Mouse (Mus musculus) MEL (cell line): ENCODE results near the gene Fgfr2. TPM values are rescaled to one million over a fixed set of nuclear protein-coding genes. Genes with fewer than 3 reads are reported as not detected.

Source experiments
- DNase-seq: peaks from one replicate; pipeline ENCODE4 v3.0.0; 2011; ENCODE audit warnings: low read depth, low spot score
- H3K27ac ChIP-seq: 2 replicates; pipeline ENCODE4 v1.5.1; 2012; ENCODE audit warnings: low read depth, mild to moderate bottlenecking, control low read depth, low read length, moderate library complexity; ENCODE audit not compliant: control insufficient read depth
- H3K27me3 ChIP-seq, 2 experiments: fragments of 150-350 bp in 1 of 2; sonication (generic) in 1 of 2; 2 replicates each; pipeline ENCODE4 v1.6.1; 2012; ENCODE audit warnings: low read length in 2 of 2, mild to moderate bottlenecking in 2 of 2, improper control_type of control experiment in 1 of 2, moderate library complexity in 1 of 2; ENCODE audit not compliant: insufficient read depth in 2 of 2, control insufficient read depth in 1 of 2
- H3K36me3 ChIP-seq, 2 experiments: 2 replicates each; pipeline ENCODE4 v1.6.1; 2012 to 2014; ENCODE audit warnings: low read length in 2 of 2, improper control_type of control experiment in 1 of 2, inconsistent platforms in 1 of 2, mild to moderate bottlenecking in 1 of 2; ENCODE audit not compliant: insufficient read depth in 2 of 2, control insufficient read depth in 1 of 2
- H3K4me1 ChIP-seq, 2 experiments: fragments of 150-350 bp in 1 of 2; sonication (generic) in 1 of 2; 2 replicates each; pipeline ENCODE4 v1.6.1; 2012; ENCODE audit warnings: low read length in 2 of 2, improper control_type of control experiment in 1 of 2, mild to moderate bottlenecking in 1 of 2; ENCODE audit not compliant: insufficient read depth in 2 of 2, control insufficient read depth in 1 of 2
- H3K4me3 ChIP-seq, 2 experiments: fragments of 150-350 bp in 1 of 2; sonication (generic) in 1 of 2; 2 replicates each; pipeline ENCODE4 v1.5.1; 2012; ENCODE audit warnings: low read depth in 2 of 2, low read length in 2 of 2, mild to moderate bottlenecking in 2 of 2, moderate library complexity in 2 of 2, control low read depth in 1 of 2, improper control_type of control experiment in 1 of 2; ENCODE audit not compliant: control insufficient read depth in 1 of 2, insufficient read depth in 1 of 2
- H3K79me2 ChIP-seq: 2 replicates; pipeline ENCODE4 v1.6.1; 2012; ENCODE audit warnings: mild to moderate bottlenecking, low read length, moderate library complexity; ENCODE audit not compliant: control insufficient read depth, poor library complexity, insufficient read depth
- H3K9ac ChIP-seq: 2 replicates; pipeline ENCODE4 v1.6.1; 2012; ENCODE audit warnings: low read depth, mild to moderate bottlenecking, control low read depth, low read length, moderate library complexity; ENCODE audit not compliant: control insufficient read depth, poor library complexity, severe bottlenecking
- H3K9me3 ChIP-seq: fragments of 150-350 bp; sonication (generic); replicated peaks from 2 replicates; pipeline ENCODE4 v1.6.1; 2012; ENCODE audit warnings: mild to moderate bottlenecking, low read length, improper control_type of control experiment, moderate library complexity; ENCODE audit not compliant: insufficient read depth
- BHLHE40 ChIP-seq: IDR thresholded peaks from 2 replicates; pipeline ENCODE4 v1.6.1; 2012; ENCODE audit warnings: low read depth, mild to moderate bottlenecking, inconsistent platforms, low read length, improper control_type of control experiment, borderline replicate concordance
- CTCF ChIP-seq, 3 experiments: IDR thresholded peaks in 2 of 3; conservative IDR thresholded peaks in 1 of 3; 2 replicates each; pipeline ENCODE4 v1.5.1; 2011 to 2012; ENCODE audit warnings: low read length in 3 of 3, low read depth in 2 of 3, mild to moderate bottlenecking in 2 of 3, improper control_type of control experiment in 1 of 3, inconsistent platforms in 1 of 3, mixed read lengths in 1 of 3, moderate library complexity in 1 of 3; ENCODE audit not compliant: control insufficient read depth in 1 of 3, insufficient read depth in 1 of 3, poor library complexity in 1 of 3, severe bottlenecking in 1 of 3
- E2F4 ChIP-seq: IDR thresholded peaks from 2 replicates; pipeline ENCODE4 v1.6.1; 2011; ENCODE audit warnings: low read depth, low read length, improper control_type of control experiment, borderline replicate concordance
- GABPA ChIP-seq: IDR thresholded peaks from 2 replicates; pipeline ENCODE4 v1.6.1; 2012; ENCODE audit warnings: low read depth, mild to moderate bottlenecking, inconsistent platforms, low read length, improper control_type of control experiment, moderate library complexity
- GATA1 ChIP-seq: IDR thresholded peaks from 2 replicates; pipeline ENCODE4 v1.6.1; 2011; ENCODE audit warnings: low read depth, low read length, improper control_type of control experiment
- HCFC1 ChIP-seq: IDR thresholded peaks from 2 replicates; pipeline ENCODE4 v1.6.1; 2012; ENCODE audit warnings: low read depth, mild to moderate bottlenecking, inconsistent platforms, low read length, improper control_type of control experiment, moderate library complexity
- JUND ChIP-seq: IDR thresholded peaks from 2 replicates; pipeline ENCODE4 v1.6.1; 2011; ENCODE audit warnings: low read depth, mild to moderate bottlenecking, improper control_type of control experiment, low read length
- KAT2A ChIP-seq: conservative IDR thresholded peaks from 2 replicates; pipeline ENCODE4 v1.6.1; 2012; ENCODE audit warnings: low read depth, low read length, improper control_type of control experiment, inconsistent platforms
- MAFK ChIP-seq: IDR thresholded peaks from 2 replicates; pipeline ENCODE4 v1.6.1; 2011; ENCODE audit warnings: low read depth, mild to moderate bottlenecking, low read length, improper control_type of control experiment, borderline replicate concordance
- MEF2A ChIP-seq: IDR thresholded peaks from 2 replicates; pipeline ENCODE4 v1.6.1; 2014; ENCODE audit warnings: low read depth, mild to moderate bottlenecking, inconsistent platforms, low read length, improper control_type of control experiment; ENCODE audit not compliant: poor library complexity, insufficient replicate concordance, severe bottlenecking; ENCODE audit errors: extremely low read depth
- MXI1 ChIP-seq: IDR thresholded peaks from 2 replicates; pipeline ENCODE4 v1.6.1; 2011; ENCODE audit warnings: mild to moderate bottlenecking, low read depth, low read length, improper control_type of control experiment
- MYB ChIP-seq: IDR thresholded peaks from 2 replicates; pipeline ENCODE4 v1.6.1; 2011; ENCODE audit warnings: mild to moderate bottlenecking, low read depth, low read length, improper control_type of control experiment
- MYC ChIP-seq: IDR thresholded peaks from 2 replicates; pipeline ENCODE4 v1.6.1; 2011; ENCODE audit warnings: low read depth, mild to moderate bottlenecking, low read length, improper control_type of control experiment, moderate library complexity
- NRF1 ChIP-seq: IDR thresholded peaks from 2 replicates; pipeline ENCODE4 v1.6.1; 2014; ENCODE audit warnings: low read depth, mild to moderate bottlenecking, inconsistent platforms, low read length, improper control_type of control experiment, moderate library complexity; ENCODE audit not compliant: poor library complexity, insufficient read depth, severe bottlenecking
- POLR2A ChIP-seq, 2 experiments: IDR thresholded peaks; 2 replicates each; pipeline ENCODE4 v1.6.1; 2011 to 2012; ENCODE audit warnings: low read length in 2 of 2, mild to moderate bottlenecking in 2 of 2, control low read depth in 1 of 2, improper control_type of control experiment in 1 of 2, low read depth in 1 of 2, moderate library complexity in 1 of 2; ENCODE audit not compliant: control insufficient read depth in 1 of 2, insufficient read depth in 1 of 2, poor library complexity in 1 of 2
- POLR2AphosphoS2 ChIP-seq: IDR thresholded peaks from 2 replicates; pipeline ENCODE4 v1.6.1; 2011; ENCODE audit warnings: low read length, improper control_type of control experiment
- POLR2AphosphoS5 ChIP-seq: IDR thresholded peaks from 2 replicates; pipeline ENCODE4 v1.6.1; 2012; ENCODE audit warnings: low read depth, borderline replicate concordance, mild to moderate bottlenecking, inconsistent platforms, low read length, moderate library complexity, mixed read lengths
- RAD21 ChIP-seq: IDR thresholded peaks from 2 replicates; pipeline ENCODE4 v1.6.1; 2011; ENCODE audit warnings: mild to moderate bottlenecking, low read depth, low read length, improper control_type of control experiment
- RCOR1 ChIP-seq: IDR thresholded peaks from 2 replicates; pipeline ENCODE4 v1.6.1; 2012; ENCODE audit warnings: low read depth, mild to moderate bottlenecking, inconsistent platforms, low read length, improper control_type of control experiment
- TBP ChIP-seq: IDR thresholded peaks from 2 replicates; pipeline ENCODE4 v1.8.0; 2011; ENCODE audit warnings: low read depth, low read length, improper control_type of control experiment
- TCF12 ChIP-seq: IDR thresholded peaks from 2 replicates; pipeline ENCODE4 v1.6.1; 2014; ENCODE audit warnings: low read depth, mild to moderate bottlenecking, inconsistent platforms, low read length, improper control_type of control experiment, moderate library complexity
- UBTF ChIP-seq: IDR thresholded peaks from 2 replicates; pipeline ENCODE4 v1.6.1; 2012; ENCODE audit warnings: low read depth, mild to moderate bottlenecking, inconsistent platforms, low read length, improper control_type of control experiment, moderate library complexity, borderline replicate concordance; ENCODE audit not compliant: insufficient read depth
- USF1 ChIP-seq: IDR thresholded peaks from 2 replicates; pipeline ENCODE4 v1.6.1; 2014; ENCODE audit warnings: low read depth, mild to moderate bottlenecking, inconsistent platforms, low read length, improper control_type of control experiment, moderate library complexity
- ZC3H11A ChIP-seq: IDR thresholded peaks from 2 replicates; pipeline ENCODE4 v1.6.1; 2012; ENCODE audit warnings: low read depth, mild to moderate bottlenecking, inconsistent platforms, low read length, improper control_type of control experiment
- ZNF384 ChIP-seq: IDR thresholded peaks from 2 replicates; pipeline ENCODE4 v1.6.1; 2012; ENCODE audit warnings: low read depth, mild to moderate bottlenecking, inconsistent platforms, low read length, improper control_type of control experiment
- polyA plus RNA-seq, 2 experiments: library from polyadenylated mRNA; stranded (reverse) in 1 of 2; unstranded in 1 of 2; fragments of >175 nt in 1 of 2; fragments of >200 nt in 1 of 2; gene quantifications; 2 replicates each; pipeline versions ENCODE4 v1.2.1 to v1.2.4; 2012; ENCODE audit warnings: low replicate concordance in 2 of 2, low read depth in 1 of 2; ENCODE audit not compliant: insufficient read length in 2 of 2, insufficient read depth in 1 of 2, missing spikeins in 1 of 2
- total RNA-seq: library from RNA; depleted of rRNA; stranded (reverse); fragments of 300-350 nt; gene quantifications from 2 replicates; pipeline ENCODE4 v1.2.3, GENCODE M21; 2012

Fgfr2 gene
- total and polyA plus RNA-seq, 3 experiments = not detected

- no peak for TF ChIP-seq MYC
These were observed 1117.0 kb downstream of the Fgfr2 start (continued) for GRCm38 (mm10) chr7:132005996-132006696.

- Histone ChIP-seq H3K79me2 (no peaks in the 10 kb centered on the region), H3K27ac (no peak overlapping the region), H3K4me3 (no peak overlapping the region), H3K9me3 (no peaks in the 10 kb centered on the region), H3K4me1 (no peaks in the 10 kb centered on the region), H3K36me3 (no peaks in the 10 kb centered on the region), H3K27me3 (no peaks in the 10 kb centered on the region), H3K9ac (no peak overlapping the region)
- no peak for DNase-seq
- TF ChIP-seq NRF1 = no peak
- no peak for TF ChIP-seq USF1
- no peak for TF ChIP-seq RCOR1
- no peak for TF ChIP-seq JUND
- no peak for TF ChIP-seq POLR2AphosphoS2
- no peak for TF ChIP-seq GABPA
- TF ChIP-seq BHLHE40 = no peak
- TF ChIP-seq E2F4 = no peak
- TF ChIP-seq POLR2A (IDR thresholded peaks at IDR 0.05; ENCODE audit: control insufficient read depth in 1 of 2, insufficient read depth in 1 of 2, low read depth in 1 of 2, low read length in 2 of 2, poor library complexity in 1 of 2) = no peak
- no peak for TF ChIP-seq MYC
- TF ChIP-seq HCFC1 = no peak
- TF ChIP-seq RAD21 = no peak
- TF ChIP-seq KAT2A = no peak
- no peak for TF ChIP-seq TBP
- TF ChIP-seq MXI1 = no peak
- TF ChIP-seq MYB = no peak
- no peak for TF ChIP-seq ZNF384
- no peak for TF ChIP-seq GATA1
- TF ChIP-seq CTCF (IDR thresholded peaks at IDR 0.05 in 2 of 3, conservative IDR thresholded peaks at IDR 0.05 in 1 of 3; ENCODE audit: control insufficient read depth in 1 of 3, insufficient read depth in 1 of 3, low read depth in 2 of 3, low read length in 3 of 3, poor library complexity in 1 of 3, severe bottlenecking in 1 of 3) = no peak
These were observed 1130.3 kb downstream of the Fgfr2 start for GRCm38 (mm10) chr7:131992873-131993272.

GRCm38 (mm10) chr7:131992226-131992625, 1130.9 kb downstream of the Fgfr2 start:
- no peak for DNase-seq
- Histone ChIP-seq H3K4me1 (no peaks in the 10 kb centered on the region), H3K4me3 (no peak overlapping the region), H3K9me3 (no peaks in the 10 kb centered on the region), H3K36me3 (no peaks in the 10 kb centered on the region), H3K79me2 (no peaks in the 10 kb centered on the region), H3K9ac (no peak overlapping the region), H3K27me3 (no peaks in the 10 kb centered on the region), H3K27ac (no peak overlapping the region)
- TF ChIP-seq UBTF (no peak), TBP (no peak), E2F4 (no peak), TCF12 (no peak), MAFK (no peak), BHLHE40 (no peak), MEF2A (no peak), POLR2AphosphoS5 (no peak), ZC3H11A (no peak)
